Mouse (Mus musculus): ENCODE results near the gene Elob. TPM values are rescaled to one million over a fixed set of nuclear protein-coding genes. Genes with fewer than 3 reads are reported as not detected.

Elob gene
- polyA plus RNA-seq (2014; fragmentation: Nextera tagmentation; extraction: Ambion mirVana): 1,057 and 1,139 TPM in 2 replicates

GRCm38 (mm10) chr17:23829064-23829619, at the start of gene Elob:
Gene Elob (minus strand): TSS chr17:23829136.
- Histone ChIP-seq H3K9ac (replicated peaks; ENCODE audit: low read length) (peak within 1 kb of the TSS; percentile 88), H3K4me2 (ENCODE audit: low read depth, low read length) (peak within 1 kb of the TSS; percentile 78), H3K4me3 (ENCODE audit: low read depth, low read length) (peak within 1 kb of the TSS; percentile 68), H3K9me3 (replicated peaks; ENCODE audit: control insufficient read depth, low read length) (no peaks in the 10 kb centered on the region), H3K27me3 (ENCODE audit: control insufficient read depth, insufficient read depth, low read length) (no peaks in the 10 kb centered on the region), H3K27ac (replicated peaks; ENCODE audit: low read depth, low read length) (peak within 1 kb of the TSS; percentile 79), H3K36me3 (replicated peaks; ENCODE audit: control insufficient read depth, insufficient read depth, low read depth, low read length) (peaks cover 3% of the 10 kb centered on the region; the same call in 1 of the 2 replicates), H3K4me1 (ENCODE audit: control insufficient read depth, insufficient read depth, low read length) (peaks cover 2% of the 10 kb centered on the region; the same call in 1 of the 2 replicates)
- ATAC-seq (replicated peaks; ENCODE audit: insufficient number of reproducible peaks, low FRiP score, low TSS enrichment, low read depth): peak; percentile 90
- WGBS: 1% methylated on average over 28 of the region's 42 CpGs
- peak; percentile 94 for DNase-seq (ENCODE audit: low spot score)

GRCm38 (mm10) chr17:23877166-23877565, 48.2 kb upstream of the Elob start:
- H3K9me3 ChIP-seq (replicated peaks; ENCODE audit: control insufficient read depth, low read length): no peaks in the 10 kb centered on the region
- WGBS: 75% methylated on average over 2 of the region's 2 CpGs
- DNase-seq (ENCODE audit: low spot score): no peak
- H3K9ac ChIP-seq (replicated peaks; ENCODE audit: low read length): no peak overlapping the region
- H3K4me1 ChIP-seq (ENCODE audit: control insufficient read depth, insufficient read depth, low read length): no peaks in the 10 kb centered on the region
- H3K4me3 ChIP-seq (ENCODE audit: low read depth, low read length): no peak overlapping the region
- H3K36me3 ChIP-seq (replicated peaks; ENCODE audit: control insufficient read depth, insufficient read depth, low read depth, low read length): no peaks in the 10 kb centered on the region
- no peaks in the 10 kb centered on the region for H3K27me3 ChIP-seq (ENCODE audit: control insufficient read depth, insufficient read depth, low read length)
- H3K27ac ChIP-seq (replicated peaks; ENCODE audit: low read depth, low read length): no peak overlapping the region
- ATAC-seq (replicated peaks; ENCODE audit: insufficient number of reproducible peaks, low FRiP score, low TSS enrichment, low read depth): no peak
- H3K4me2 ChIP-seq (ENCODE audit: low read depth, low read length): no peak overlapping the region

GRCm38 (mm10) chr17:23876741-23877140, 47.8 kb upstream of the Elob start:
- 50% methylated on average over 3 of the region's 3 CpGs for WGBS
- Histone ChIP-seq H3K36me3 (replicated peaks; ENCODE audit: control insufficient read depth, insufficient read depth, low read depth, low read length) (no peaks in the 10 kb centered on the region), H3K27me3 (ENCODE audit: control insufficient read depth, insufficient read depth, low read length) (no peaks in the 10 kb centered on the region), H3K4me2 (ENCODE audit: low read depth, low read length) (no peak overlapping the region), H3K9me3 (replicated peaks; ENCODE audit: control insufficient read depth, low read length) (no peaks in the 10 kb centered on the region), H3K4me3 (ENCODE audit: low read depth, low read length) (no peak overlapping the region), H3K27ac (replicated peaks; ENCODE audit: low read depth, low read length) (no peak overlapping the region), H3K4me1 (ENCODE audit: control insufficient read depth, insufficient read depth, low read length) (no peaks in the 10 kb centered on the region), H3K9ac (replicated peaks; ENCODE audit: low read length) (no peak overlapping the region)
- ATAC-seq (replicated peaks; ENCODE audit: insufficient number of reproducible peaks, low FRiP score, low TSS enrichment, low read depth): no peak
- no peak for DNase-seq (ENCODE audit: low spot score)

- Histone ChIP-seq H3K4me2 (ENCODE audit: low read depth, low read length) (no peak overlapping the region), H3K4me3 (ENCODE audit: low read depth, low read length) (no peak overlapping the region), H3K27me3 (ENCODE audit: control insufficient read depth, insufficient read depth, low read length) (no peaks in the 10 kb centered on the region), H3K4me1 (ENCODE audit: control insufficient read depth, insufficient read depth, low read length) (no peaks in the 10 kb centered on the region), H3K36me3 (replicated peaks; ENCODE audit: control insufficient read depth, insufficient read depth, low read depth, low read length) (no peaks in the 10 kb centered on the region), H3K9me3 (replicated peaks; ENCODE audit: control insufficient read depth, low read length) (no peaks in the 10 kb centered on the region), H3K9ac (replicated peaks; ENCODE audit: low read length) (no peak overlapping the region), H3K27ac (replicated peaks; ENCODE audit: low read depth, low read length) (no peak overlapping the region)
- DNase-seq (ENCODE audit: low spot score) (peak; percentile 68), ATAC-seq (replicated peaks; ENCODE audit: insufficient number of reproducible peaks, low FRiP score, low TSS enrichment, low read depth) (no peak; the same call in 1 of the 2 replicates)
- WGBS: 50% methylated on average over 8 of the region's 8 CpGs
Observed at GRCm38 (mm10) chr17:23873884-23874856, 45.2 kb upstream of the Elob start.

- DNase-seq (ENCODE audit: low spot score) (no peak), ATAC-seq (replicated peaks; ENCODE audit: insufficient number of reproducible peaks, low FRiP score, low TSS enrichment, low read depth) (no peak)
- no peak overlapping the region for H3K9ac ChIP-seq (replicated peaks; ENCODE audit: low read length)
- 90% methylated on average over 11 of the region's 11 CpGs for WGBS
- no peaks in the 10 kb centered on the region for H3K9me3 ChIP-seq (replicated peaks; ENCODE audit: control insufficient read depth, low read length)
- H3K27ac ChIP-seq (replicated peaks; ENCODE audit: low read depth, low read length): no peak overlapping the region
- no peaks in the 10 kb centered on the region for H3K4me1 ChIP-seq (ENCODE audit: control insufficient read depth, insufficient read depth, low read length)
- H3K27me3 ChIP-seq (ENCODE audit: control insufficient read depth, insufficient read depth, low read length): no peaks in the 10 kb centered on the region
- H3K4me2 ChIP-seq (ENCODE audit: low read depth, low read length): no peak overlapping the region
- no peaks in the 10 kb centered on the region for H3K36me3 ChIP-seq (replicated peaks; ENCODE audit: control insufficient read depth, insufficient read depth, low read depth, low read length)
- H3K4me3 ChIP-seq (ENCODE audit: low read depth, low read length): no peak overlapping the region
Observed at GRCm38 (mm10) chr17:23868513-23868912, 39.6 kb upstream of the Elob start.

GRCm38 (mm10) chr17:23867756-23868155, 38.8 kb upstream of the Elob start, which contains the start of gene Prss21:
Gene Prss21 (plus strand): TSS chr17:23868056.
- 85% methylated on average over 15 of the region's 15 CpGs for WGBS
- H3K27me3 ChIP-seq (ENCODE audit: control insufficient read depth, insufficient read depth, low read length): no peaks in the 10 kb centered on the region
- H3K4me2 ChIP-seq (ENCODE audit: low read depth, low read length): no peak within 1 kb of the TSS
- H3K9me3 ChIP-seq (replicated peaks; ENCODE audit: control insufficient read depth, low read length): no peaks in the 10 kb centered on the region
- ATAC-seq (replicated peaks; ENCODE audit: insufficient number of reproducible peaks, low FRiP score, low TSS enrichment, low read depth): no peak
- H3K27ac ChIP-seq (replicated peaks; ENCODE audit: low read depth, low read length): no peak within 1 kb of the TSS
- H3K4me3 ChIP-seq (ENCODE audit: low read depth, low read length): no peak within 1 kb of the TSS
- H3K9ac ChIP-seq (replicated peaks; ENCODE audit: low read length): no peak within 1 kb of the TSS
- H3K36me3 ChIP-seq (replicated peaks; ENCODE audit: control insufficient read depth, insufficient read depth, low read depth, low read length): no peaks in the 10 kb centered on the region
- no peak for DNase-seq (ENCODE audit: low spot score)
- no peaks in the 10 kb centered on the region for H3K4me1 ChIP-seq (ENCODE audit: control insufficient read depth, insufficient read depth, low read length)

GRCm38 (mm10) chr17:23862926-23863325, 34.0 kb upstream of the Elob start:
- Histone ChIP-seq H3K4me1 (ENCODE audit: control insufficient read depth, insufficient read depth, low read length) (no peaks in the 10 kb centered on the region), H3K9me3 (replicated peaks; ENCODE audit: control insufficient read depth, low read length) (no peaks in the 10 kb centered on the region), H3K4me3 (ENCODE audit: low read depth, low read length) (no peak overlapping the region), H3K27me3 (ENCODE audit: control insufficient read depth, insufficient read depth, low read length) (no peaks in the 10 kb centered on the region), H3K9ac (replicated peaks; ENCODE audit: low read length) (no peak overlapping the region), H3K36me3 (replicated peaks; ENCODE audit: control insufficient read depth, insufficient read depth, low read depth, low read length) (no peaks in the 10 kb centered on the region), H3K27ac (replicated peaks; ENCODE audit: low read depth, low read length) (no peak overlapping the region), H3K4me2 (ENCODE audit: low read depth, low read length) (no peak overlapping the region)
- ATAC-seq (replicated peaks; ENCODE audit: insufficient number of reproducible peaks, low FRiP score, low TSS enrichment, low read depth): no peak
- 92% methylated on average over 4 of the region's 4 CpGs for WGBS
- no peak for DNase-seq (ENCODE audit: low spot score)

GRCm38 (mm10) chr17:23857913-23858312, 29.0 kb upstream of the Elob start:
- Histone ChIP-seq H3K4me1 (ENCODE audit: control insufficient read depth, insufficient read depth, low read length) (no peaks in the 10 kb centered on the region; the same call in 1 of the 2 replicates), H3K9me3 (replicated peaks; ENCODE audit: control insufficient read depth, low read length) (no peaks in the 10 kb centered on the region), H3K27ac (replicated peaks; ENCODE audit: low read depth, low read length) (no peak overlapping the region), H3K9ac (replicated peaks; ENCODE audit: low read length) (no peak overlapping the region), H3K36me3 (replicated peaks; ENCODE audit: control insufficient read depth, insufficient read depth, low read depth, low read length) (no peaks in the 10 kb centered on the region), H3K4me3 (ENCODE audit: low read depth, low read length) (no peak overlapping the region), H3K27me3 (ENCODE audit: control insufficient read depth, insufficient read depth, low read length) (no peaks in the 10 kb centered on the region), H3K4me2 (ENCODE audit: low read depth, low read length) (no peak overlapping the region)
- ATAC-seq (replicated peaks; ENCODE audit: insufficient number of reproducible peaks, low FRiP score, low TSS enrichment, low read depth) (no peak), DNase-seq (ENCODE audit: low spot score) (no peak)
- WGBS: 67% methylated on average over 2 of the region's 2 CpGs
